8 mouse cellular contexts compared by ENCODE assay signal in the genomic region with DNA sequence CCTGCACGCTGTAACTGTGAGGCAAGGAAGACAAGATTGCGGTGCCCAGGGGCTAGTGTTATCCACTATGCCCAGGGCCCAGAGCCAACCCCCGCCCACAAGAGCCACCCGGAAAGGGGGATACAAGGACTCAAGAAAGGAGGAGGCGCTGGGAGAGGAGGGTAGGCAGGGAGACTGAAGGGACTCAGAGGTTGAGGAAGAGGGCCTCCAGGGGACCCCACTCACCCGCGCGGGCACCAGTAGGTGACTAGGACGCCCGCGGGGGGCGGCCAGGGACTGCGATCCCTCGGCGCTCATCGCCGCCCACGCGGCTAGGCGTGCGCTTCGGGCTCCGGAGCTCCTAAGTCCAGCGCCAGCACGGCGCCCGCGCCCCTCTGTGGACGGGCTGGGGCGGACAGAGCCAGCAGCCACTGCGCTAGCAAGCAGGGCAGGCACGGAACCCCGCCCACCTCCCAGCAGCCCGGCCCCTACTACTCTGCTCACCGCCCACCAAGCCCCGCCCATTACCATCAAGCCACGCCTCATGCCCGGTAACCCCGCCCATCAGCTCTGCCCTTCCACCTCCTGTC. TPM values are rescaled to one million over a fixed set of nuclear protein-coding genes. Genes with fewer than 3 reads are reported as not detected.
DNase-seq lines count a peak whose midpoint lies in the region; ATAC-seq and TF ChIP-seq lines count a peak whose summit lies in the region.

A gene (minus strand): TSS at position 443 of the 569 bp plus-strand sequence.

- intact Hi-C loops in heart, postnatal 14 days (cut with DNase I), result loop anchor here (5.0 kb wide), 1 partner anchor 204 kb away; no protein-coding TSS in a partner anchor

- H3K4me1 ChIP-seq in cerebellum, adult 2 months (ENCODE audit: control insufficient read depth, insufficient read depth, low read length), result no peaks in the 10 kb centered on the region; the same call in 1 of the 2 replicates
- H3K4me1 ChIP-seq in forebrain, postnatal 0 days (ENCODE audit: insufficient read depth), result 0 out of 2 replicates have a peak, but pooled peaks cover 5% of the 10 kb centered on the region
- peaks cover 9% of the 10 kb centered on the region; the same call in 1 of the 2 replicates for H3K4me1 ChIP-seq in liver, embryonic 12.5 days
- H3K4me1 ChIP-seq in neural tube, embryonic 13.5 days (replicated peaks), result peaks cover 14% of the 10 kb centered on the region

- peaks cover 4% of the 10 kb centered on the region; the same call in 1 of the 2 replicates for H3K27me3 ChIP-seq in cerebellum, adult 2 months (ENCODE audit: control insufficient read depth, insufficient read depth, low read length)
- no peaks in the 10 kb centered on the region for H3K27me3 ChIP-seq in forebrain, postnatal 0 days (ENCODE audit: insufficient read depth, low read length)
- peaks cover 19% of the 10 kb centered on the region for H3K27me3 ChIP-seq in liver, embryonic 12.5 days (replicated peaks)
- peaks cover 17% of the 10 kb centered on the region for H3K27me3 ChIP-seq in neural tube, embryonic 13.5 days

- H3K9ac ChIP-seq in forebrain, postnatal 0 days, result peak within 1 kb of the TSS; percentile 66
- H3K9ac ChIP-seq in liver, embryonic 12.5 days, result 0 out of 2 replicates have a peak within 1 kb of the TSS, but pooled peaks have one; percentile 17
- peak within 1 kb of the TSS; percentile 77 for H3K9ac ChIP-seq in neural tube, embryonic 13.5 days

- H3K4me3 ChIP-seq in cerebellum, adult 2 months (replicated peaks; ENCODE audit: insufficient read depth, low read depth, low read length), result peak within 1 kb of the TSS; percentile 24
- H3K4me3 ChIP-seq in forebrain, postnatal 0 days (ENCODE audit: low read depth, low read length), result peak within 1 kb of the TSS; percentile 54
- peak within 1 kb of the TSS; percentile 42 for H3K4me3 ChIP-seq in liver, embryonic 12.5 days
- peak within 1 kb of the TSS; percentile 60 for H3K4me3 ChIP-seq in neural tube, embryonic 13.5 days

- no peak within 1 kb of the TSS for H3K27ac ChIP-seq in cerebellum, adult 2 months (ENCODE audit: insufficient read depth, low read length)
- H3K27ac ChIP-seq in forebrain, postnatal 0 days (ENCODE audit: low read depth, low read length), result peak within 1 kb of the TSS; percentile 9; the same call in 1 of the 2 replicates
- no peak within 1 kb of the TSS for H3K27ac ChIP-seq in liver, embryonic 12.5 days
- H3K27ac ChIP-seq in neural tube, embryonic 13.5 days (replicated peaks), result no peak within 1 kb of the TSS

- peak; percentile 96 for ATAC-seq in forebrain, postnatal 0 days
- peak; percentile 88 for ATAC-seq in liver, embryonic 12.5 days
- ATAC-seq in neural tube, embryonic 13.5 days (ENCODE audit: low read depth), result peak; percentile 98

- no peaks in the 10 kb centered on the region for H3K9me3 ChIP-seq in forebrain, postnatal 0 days (ENCODE audit: low read length)
- no peaks in the 10 kb centered on the region for H3K9me3 ChIP-seq in liver, embryonic 12.5 days (replicated peaks)
- H3K9me3 ChIP-seq in neural tube, embryonic 13.5 days, result no peaks in the 10 kb centered on the region

- TF ChIP-seq CTCF in cerebellum, adult 2 months (IDR thresholded peaks at IDR 0.05; ENCODE audit: borderline replicate concordance, insufficient read depth, low read depth, low read length), result no peak
- peak; percentile 49 for TF ChIP-seq CTCF in forebrain, postnatal 0 days (IDR thresholded peaks at IDR 0.05; ENCODE audit: low read depth)

- TF ChIP-seq POLR2A in cerebellum, adult 2 months (IDR thresholded peaks at IDR 0.05; ENCODE audit: borderline replicate concordance, insufficient read depth, low read length), result no peak

- under 1% methylated on average over 39 of the region's 39 CpGs for WGBS in cerebellum, adult 2 months
- 4% methylated on average over 34 of the region's 39 CpGs for WGBS in forebrain, postnatal 0 days
- 1% methylated on average over 37 of the region's 39 CpGs for WGBS in liver, embryonic 12.5 days (ENCODE audit: insufficient replicate concordance)
- WGBS in neural tube, embryonic 13.5 days, result under 1% methylated on average over 39 of the region's 39 CpGs

- no peaks in the 10 kb centered on the region for H3K36me3 ChIP-seq in forebrain, postnatal 0 days (ENCODE audit: insufficient read depth)
- H3K36me3 ChIP-seq in liver, embryonic 12.5 days, result no peaks in the 10 kb centered on the region
- H3K36me3 ChIP-seq in neural tube, embryonic 13.5 days, result no peaks in the 10 kb centered on the region

- peak; percentile 94 for DNase-seq in A20 (ENCODE audit: low read depth, low spot score)
- peak; percentile 28 to 31 for DNase-seq in cerebellum, adult 2 months
- DNase-seq in forebrain, postnatal 0 days, result peak; percentile 74
- DNase-seq in heart, postnatal 14 days, result peak; percentile 74 to 77
- DNase-seq in kidney, postnatal 36 days, result peak; percentile 87 to 93
- DNase-seq in testis, postnatal 10 days (ENCODE audit: low spot score), result peak; percentile 92

- peak within 1 kb of the TSS; percentile 94 for H3K4me2 ChIP-seq in forebrain, postnatal 0 days (ENCODE audit: low read depth)
- H3K4me2 ChIP-seq in liver, embryonic 12.5 days, result peak within 1 kb of the TSS; percentile 70
- peak within 1 kb of the TSS; percentile 95 for H3K4me2 ChIP-seq in neural tube, embryonic 13.5 days

RNA-seq across cellular contexts. Expression of the gene that starts here (rescaled TPM):
- 1.00 and 1.2 TPM in 2 replicates for polyA plus RNA-seq in cerebellum, adult 2 months (2012; rRNA removed)
- total RNA-seq in forebrain, postnatal 0 days (2014; rRNA removed), result 5.1 and 7.1 TPM in 2 replicates
- 2.9 and 4.6 TPM in 2 replicates for polyA plus RNA-seq in forebrain, postnatal 0 days (2015; fragmentation: Nextera tagmentation; extraction: Ambion mirVana)
- total RNA-seq in heart, postnatal 14 days (2021), result 1 to 10 TPM in 1 of 2 experiments, under 1 TPM in 1; 0.93 to 1.1 TPM
- 0.39 and 0.51 TPM in 2 replicates for polyA plus RNA-seq in liver, embryonic 12.5 days (2016; fragmentation: Nextera tagmentation; extraction: Ambion mirVana)
- polyA plus RNA-seq in neural tube, embryonic 13.5 days (2015; fragmentation: Nextera tagmentation; extraction: Ambion mirVana), result 2.6 and 3.4 TPM in 2 replicates

Comparison
In these comparisons a context has a peak if more than half of its experiments do, and no peak if none do; other contexts are left out.
1. Peak in ATAC-seq, H3K4me3 ChIP-seq, H3K9ac ChIP-seq and H3K4me2 ChIP-seq in liver, embryonic 12.5 days; RNA of the gene not detected or under 1 TPM.
2. DNase-seq: peak in every context shown above with its lines; median percentile 94 in A20; 92 in testis, postnatal 10 days; 90 in kidney, postnatal 36 days; 76 in heart, postnatal 14 days; 74 in forebrain, postnatal 0 days; 30 in cerebellum, adult 2 months.
3. H3K9ac ChIP-seq: peak in every context shown above with its lines; median percentile 77 in neural tube, embryonic 13.5 days; 66 in forebrain, postnatal 0 days; 17 in liver, embryonic 12.5 days.